Mouse (Mus musculus): Measurements from ENCODE around the gene Cyb5d1.

The Cyb5d1 gene

GRCm38 (mm10) chr11:69403691-69404594 is 8.5 kb upstream of the Cyb5d1 start:
- DNase-seq (ENCODE audit: low read depth): no peak

DNA sequence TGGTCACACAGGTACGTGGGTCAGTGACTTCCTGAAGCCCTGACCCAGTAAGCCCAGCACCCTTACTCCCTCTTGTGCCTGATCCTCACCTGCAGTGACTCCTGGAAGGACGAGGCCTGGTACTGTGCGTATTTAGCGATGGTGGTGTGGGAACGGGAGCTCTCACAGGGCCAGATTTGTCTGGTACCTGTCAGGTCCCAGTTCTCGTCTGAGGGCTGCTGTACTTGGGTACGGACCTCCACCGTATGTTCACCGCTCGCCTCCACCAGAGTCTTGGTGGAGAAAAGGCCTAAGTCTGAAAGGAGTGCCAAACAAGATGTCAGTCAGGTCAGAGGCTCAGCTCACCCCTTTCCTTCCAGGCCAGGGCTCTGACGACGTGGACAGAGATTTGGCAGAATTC is 6.6 kb upstream of the Cyb5d1 start:
- DNase-seq (ENCODE audit: low read depth): no peak

- peak; percentile 77 for DNase-seq (ENCODE audit: low read depth)
Observed at GRCm38 (mm10) chr11:69401210-69401637, 5.8 kb upstream of the Cyb5d1 start.

DNA sequence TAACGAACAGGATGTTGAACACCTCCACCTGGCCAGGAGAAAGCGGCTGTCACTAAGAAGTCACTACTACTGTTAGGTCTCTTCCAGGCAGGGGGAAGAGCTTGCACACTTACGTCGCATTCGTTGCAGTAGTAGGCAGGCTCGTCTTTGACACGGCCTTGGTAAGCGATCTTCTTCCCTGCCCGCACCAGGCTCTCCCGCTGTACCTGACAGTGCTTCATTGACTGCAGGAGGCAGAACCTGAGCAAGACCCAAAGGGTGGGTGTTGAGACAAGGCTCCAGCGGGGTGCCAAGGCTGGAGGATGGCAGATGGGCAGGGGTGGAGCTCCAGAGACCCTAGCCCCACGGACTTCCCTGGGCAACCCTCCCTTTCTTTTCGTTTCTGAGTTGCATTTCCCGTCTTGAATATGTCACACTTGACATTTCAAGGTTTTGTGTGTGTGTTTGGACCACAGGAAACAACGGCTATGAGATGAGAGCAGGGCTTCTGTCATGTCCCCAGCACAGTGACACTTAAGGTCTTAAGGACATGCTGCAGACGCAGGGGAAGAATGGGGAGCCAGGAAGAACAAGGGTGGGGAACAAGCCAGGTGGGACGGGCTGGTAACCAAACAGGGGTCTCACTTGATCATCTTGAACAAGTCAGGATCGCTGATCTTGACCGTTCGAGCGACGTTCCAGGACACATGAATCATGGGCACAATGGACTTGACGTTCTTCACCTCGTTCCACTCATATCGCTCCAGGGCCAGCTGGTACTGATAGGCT is 4.8 kb upstream of the Cyb5d1 start:
- no peak for DNase-seq (ENCODE audit: low read depth)

DNA sequence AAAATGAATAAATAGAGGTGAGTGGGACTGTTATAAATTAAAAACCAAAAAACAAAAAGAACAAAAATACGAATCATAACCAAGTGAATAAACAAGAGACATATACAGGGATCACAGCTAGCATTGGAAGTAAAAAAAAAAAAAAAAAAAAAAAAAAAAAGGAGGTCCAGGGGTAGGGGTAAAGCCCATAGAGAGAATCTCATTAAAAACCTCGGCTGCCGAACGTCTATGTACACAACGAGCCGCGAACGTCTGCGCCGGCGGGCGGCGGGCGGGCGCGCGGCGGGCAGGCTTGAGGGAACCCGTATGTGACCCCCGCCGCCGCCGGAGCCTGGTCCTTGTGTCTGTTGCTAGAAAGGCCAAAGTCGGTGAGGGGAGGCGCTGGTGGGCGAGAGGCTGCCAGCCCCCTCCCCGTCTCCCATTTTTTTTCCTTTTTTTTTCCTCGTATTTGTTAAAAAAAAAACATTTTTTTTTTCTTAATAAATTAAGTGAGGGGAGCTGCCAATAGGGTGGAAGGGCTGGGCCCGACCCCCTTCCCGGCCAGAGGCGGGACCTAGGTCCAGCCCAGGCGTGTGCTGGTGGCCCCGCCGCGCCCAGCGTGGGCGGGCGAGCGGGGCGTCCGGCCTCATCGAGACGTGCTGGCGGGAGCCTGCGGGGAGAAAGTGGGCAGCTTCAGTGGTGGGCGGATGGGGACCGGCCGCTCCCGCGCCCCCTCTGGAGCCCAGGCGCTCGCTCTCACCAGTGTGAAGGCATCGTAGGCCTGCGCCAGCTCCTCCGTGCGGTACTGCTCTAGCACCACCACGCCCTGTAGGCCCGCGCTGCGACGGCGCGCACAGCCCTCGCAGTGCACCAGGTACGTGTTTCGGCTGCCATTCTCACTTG is 4.0 kb upstream of the Cyb5d1 start:
- DNase-seq (ENCODE audit: low read depth): no peak

DNA sequence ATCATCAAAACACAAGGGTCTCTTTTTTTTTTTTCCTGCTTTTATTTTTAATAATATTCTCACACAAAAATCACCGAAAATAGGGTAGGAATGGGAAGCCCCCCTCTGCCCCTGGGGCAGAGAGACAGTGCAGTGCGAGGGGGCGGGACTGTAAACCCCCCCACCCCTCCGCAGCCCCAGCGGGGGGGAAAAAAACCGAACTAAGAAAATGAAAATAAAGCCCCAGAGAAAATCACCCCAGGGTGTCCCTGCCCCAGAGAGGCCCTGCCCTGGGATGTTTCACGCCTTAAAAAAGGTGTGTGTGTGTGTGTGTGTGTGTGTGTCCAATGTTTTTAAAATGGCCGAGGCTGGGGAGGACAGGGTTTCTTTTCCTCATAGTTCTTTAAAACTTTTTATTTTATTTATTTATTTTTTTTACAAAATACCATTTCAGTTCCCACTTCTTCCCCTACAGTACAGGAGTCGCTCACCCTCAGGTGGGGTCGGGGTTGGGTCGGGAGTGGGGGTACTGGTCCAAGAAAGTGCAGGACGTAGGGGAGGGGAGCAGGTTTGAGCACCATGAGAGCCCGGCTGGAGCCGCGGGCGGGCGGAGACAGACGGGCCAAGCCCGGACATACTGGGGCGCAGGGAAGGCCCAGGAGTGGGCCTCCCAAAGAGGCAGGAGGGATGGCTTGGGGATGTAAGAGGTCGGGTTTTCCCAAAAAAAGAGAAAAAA is 3.2 kb upstream of the Cyb5d1 start:
- DNase-seq (ENCODE audit: low read depth): no peak

GRCm38 (mm10) chr11:69398059-69398458 is 2.6 kb upstream of the Cyb5d1 start, which contains the start of gene Tmem88:
Gene Tmem88, minus strand, starts transcription at chr11:69398234.
- no peak for DNase-seq (ENCODE audit: low read depth)

GRCm38 (mm10) chr11:69397581-69398057 is 2.2 kb upstream of the Cyb5d1 start:
- no peak for DNase-seq (ENCODE audit: low read depth)

DNA sequence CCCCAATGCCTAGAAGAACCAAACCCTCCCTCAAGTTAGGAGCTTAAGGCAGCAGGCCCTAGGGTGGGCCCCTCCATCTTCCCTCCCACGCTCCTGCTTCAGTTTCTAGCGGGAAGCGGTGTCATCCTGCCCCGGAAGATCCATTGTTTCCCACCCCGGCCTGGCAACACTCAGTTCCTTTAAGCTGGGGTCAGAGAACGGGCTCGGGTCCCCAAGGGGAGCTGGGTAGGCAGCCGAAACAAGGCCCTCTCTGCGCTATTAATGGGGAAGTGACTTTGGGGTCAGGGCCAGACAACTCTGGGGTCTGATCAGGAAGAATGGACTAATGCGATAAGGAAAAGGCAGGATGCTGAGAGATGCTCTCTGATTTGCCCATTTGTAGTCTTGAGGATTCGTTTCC is 1.3 kb upstream of the Cyb5d1 start:
- peak; percentile 54 for DNase-seq (ENCODE audit: low read depth)

DNA sequence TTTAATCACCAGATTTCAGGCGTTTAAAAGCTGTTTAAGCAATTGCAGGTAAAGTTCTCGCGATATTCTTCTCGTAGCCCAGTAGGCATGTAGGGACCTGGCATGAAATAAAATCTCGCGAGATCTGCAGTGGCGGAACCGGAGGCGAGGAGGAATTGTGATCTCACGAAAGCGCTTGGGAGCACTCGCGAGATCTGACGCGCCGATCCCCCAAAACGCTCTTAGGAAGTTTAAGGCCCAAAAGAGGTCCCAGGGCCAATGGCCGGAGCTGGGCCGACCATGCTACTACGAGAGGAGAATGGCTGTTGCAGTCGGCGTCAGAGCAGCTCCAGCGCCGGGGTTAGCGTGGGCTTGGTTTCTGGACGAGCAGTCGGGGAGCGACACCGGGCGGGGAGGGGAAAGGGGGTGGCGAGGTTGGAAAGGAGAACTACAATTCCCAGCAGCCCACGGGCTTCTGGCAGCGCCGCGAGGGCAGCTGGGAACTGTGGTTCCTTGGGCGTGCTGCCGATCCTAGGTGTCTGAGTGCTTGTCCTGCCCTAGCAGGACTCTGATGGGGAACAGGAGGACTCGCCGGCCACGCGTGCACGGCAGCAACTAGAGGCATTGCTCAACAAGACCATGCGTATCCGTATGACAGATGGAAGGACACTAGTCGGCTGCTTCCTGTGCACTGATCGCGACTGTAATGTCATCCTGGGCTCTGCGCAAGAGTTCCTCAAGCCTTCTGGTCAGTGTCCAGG is 373 bp upstream of the Cyb5d1 start:
- DNase-seq (ENCODE audit: low read depth): peak; percentile 100

GRCm38 (mm10) chr11:69394591-69395167 is 752 bp downstream of the Cyb5d1 start:
- DNase-seq (ENCODE audit: low read depth): peak; percentile 36

DNA sequence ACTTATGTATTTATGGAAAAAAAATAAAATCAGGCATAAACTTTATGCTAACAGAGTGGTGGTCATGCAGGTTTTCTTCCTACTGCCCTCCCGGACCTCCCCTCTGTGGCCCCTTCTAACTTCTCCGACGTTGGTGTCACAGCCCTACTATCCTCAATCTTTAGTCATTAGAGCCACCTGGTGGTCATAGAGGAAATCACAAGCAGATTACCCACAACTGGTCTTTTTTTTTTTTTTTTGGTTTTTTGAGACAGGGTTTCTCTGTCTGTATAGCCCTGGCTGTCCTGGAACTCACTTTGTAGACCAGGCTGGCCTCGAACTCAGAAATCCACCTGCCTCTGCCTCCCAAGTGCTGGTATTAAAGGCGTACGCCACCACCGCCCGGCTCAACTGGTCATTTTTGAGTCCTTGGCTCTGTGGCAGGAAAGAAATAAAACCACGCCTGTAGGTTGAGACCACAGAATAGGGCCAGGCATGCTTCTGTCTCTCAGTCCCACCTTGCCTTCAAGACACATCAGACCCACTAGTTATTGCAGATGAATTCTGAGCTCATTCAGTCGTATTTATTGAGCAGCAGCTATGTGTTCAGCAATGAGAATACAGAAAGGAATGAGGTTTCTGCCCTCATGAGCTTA is 4.9 kb downstream of the Cyb5d1 start:
- DNase-seq (ENCODE audit: low read depth): peak; percentile 81

GRCm38 (mm10) chr11:69389531-69390399 is 5.7 kb downstream of the Cyb5d1 start:
- no peak for DNase-seq (ENCODE audit: low read depth)

GRCm38 (mm10) chr11:69388680-69389079 is 6.8 kb downstream of the Cyb5d1 start:
- DNase-seq (ENCODE audit: low read depth): no peak

DNA sequence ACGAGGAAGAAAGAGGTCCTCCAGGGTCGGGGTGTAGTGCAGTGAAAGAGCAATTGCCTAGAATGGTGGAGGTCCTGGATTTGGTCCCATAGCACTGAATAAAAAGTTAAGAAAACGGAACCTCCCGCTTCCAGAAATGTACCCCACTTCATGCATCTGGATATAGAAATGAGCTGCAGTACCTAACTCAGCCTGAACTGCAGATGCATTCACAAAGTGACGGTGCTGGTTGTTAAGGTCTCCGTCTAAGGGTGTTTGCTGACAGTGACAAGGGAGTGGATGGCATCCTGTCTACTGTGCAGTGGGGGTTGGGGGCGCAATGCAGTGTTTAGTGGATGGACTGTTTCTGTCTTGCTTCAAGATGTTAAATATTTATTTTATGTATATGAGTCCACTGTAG is 8.7 kb downstream of the Cyb5d1 start:
- no peak for DNase-seq (ENCODE audit: low read depth)

DNA sequence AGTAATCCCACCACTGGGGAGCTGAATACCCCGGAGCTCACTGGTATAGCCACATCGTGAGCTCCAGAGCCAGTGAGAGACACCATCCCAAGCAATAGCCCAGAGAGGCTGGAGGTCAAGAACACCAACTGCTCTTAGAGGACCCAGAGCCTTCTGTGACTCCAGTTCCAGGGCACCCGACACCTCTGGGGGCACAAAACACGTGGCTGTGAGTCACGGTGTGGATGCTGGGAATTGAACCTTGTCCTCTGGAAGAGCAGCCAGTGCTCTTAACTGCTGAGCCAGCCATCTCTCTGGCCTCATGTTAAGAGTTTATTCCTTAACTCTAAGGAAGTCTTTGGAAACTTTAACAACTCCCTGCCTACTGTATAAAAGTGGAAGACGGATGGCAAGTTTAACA is 10.5 kb downstream of the Cyb5d1 start:
- no peak for DNase-seq (ENCODE audit: low read depth)

DNA sequence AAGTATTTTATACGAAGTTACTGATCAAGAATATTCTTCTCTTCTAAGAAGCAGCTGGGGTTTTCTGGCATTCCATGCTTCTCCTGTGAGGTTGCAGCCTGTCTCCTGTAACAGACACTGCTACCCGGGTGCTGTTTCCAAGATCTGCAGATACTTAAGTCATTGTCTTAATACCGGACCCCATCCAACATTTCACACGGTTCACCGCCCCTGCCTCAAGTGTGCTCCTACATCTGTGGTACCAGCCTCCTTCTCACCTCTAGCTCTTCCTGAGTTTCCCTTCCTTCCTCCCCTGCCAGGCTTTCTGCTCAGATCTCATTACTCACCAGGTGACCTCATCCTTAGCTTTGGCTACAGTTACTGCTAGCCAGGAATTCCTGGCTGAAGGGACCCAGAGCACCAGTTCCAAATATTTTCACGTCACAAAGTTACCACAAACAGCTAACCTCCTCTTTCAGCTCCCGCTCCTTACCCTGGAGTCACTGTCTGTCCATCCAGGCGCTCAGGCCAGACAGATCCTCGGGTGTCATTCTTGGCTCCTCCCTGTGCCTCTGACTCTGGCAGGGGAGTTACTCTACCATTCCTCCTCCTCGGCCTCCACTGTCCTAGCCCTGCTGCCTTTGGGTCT is 12.8 kb downstream of the Cyb5d1 start:
- no peak for DNase-seq (ENCODE audit: low read depth)

GRCm38 (mm10) chr11:69381356-69381755 is 14.1 kb downstream of the Cyb5d1 start:
- DNase-seq (ENCODE audit: low read depth): no peak
